Mouse (Mus musculus): ENCODE data around the gene Cpsf4l. TPM values are rescaled to one million over a fixed set of nuclear protein-coding genes. Genes with fewer than 3 reads are reported as not detected.

The Cpsf4l gene
- 0.27 TPM for polyA plus RNA-seq (2017; shearing (Covaris generic))

DNA sequence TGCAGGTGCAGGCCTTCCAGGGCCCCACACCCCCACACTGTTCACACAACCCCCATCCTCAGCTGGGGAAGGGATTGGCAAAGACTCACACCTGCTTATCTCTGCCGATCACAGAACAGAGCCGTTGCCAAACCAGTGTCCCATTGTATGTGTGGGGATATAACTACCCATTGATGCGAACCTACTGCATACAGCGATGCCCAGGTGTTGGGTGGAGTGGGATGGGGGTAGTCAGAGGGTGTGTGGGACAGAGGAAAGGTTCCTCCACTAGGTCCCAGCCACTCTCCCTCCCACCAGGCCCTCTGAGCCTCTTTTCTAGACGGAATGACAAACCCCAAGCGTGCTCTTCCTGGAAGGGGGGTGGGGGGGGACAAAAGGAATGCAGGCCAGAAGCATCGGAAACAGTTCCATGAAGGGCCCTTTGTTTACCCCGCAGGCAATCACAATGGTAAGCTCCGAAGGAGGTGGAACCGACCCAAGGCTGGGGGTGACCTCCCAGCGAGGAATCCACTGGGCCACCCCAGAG lies at the start of gene Cpsf4l:
Cpsf4l (minus strand) TSS at position 287 of the 526 bp plus-strand sequence.

DNA sequence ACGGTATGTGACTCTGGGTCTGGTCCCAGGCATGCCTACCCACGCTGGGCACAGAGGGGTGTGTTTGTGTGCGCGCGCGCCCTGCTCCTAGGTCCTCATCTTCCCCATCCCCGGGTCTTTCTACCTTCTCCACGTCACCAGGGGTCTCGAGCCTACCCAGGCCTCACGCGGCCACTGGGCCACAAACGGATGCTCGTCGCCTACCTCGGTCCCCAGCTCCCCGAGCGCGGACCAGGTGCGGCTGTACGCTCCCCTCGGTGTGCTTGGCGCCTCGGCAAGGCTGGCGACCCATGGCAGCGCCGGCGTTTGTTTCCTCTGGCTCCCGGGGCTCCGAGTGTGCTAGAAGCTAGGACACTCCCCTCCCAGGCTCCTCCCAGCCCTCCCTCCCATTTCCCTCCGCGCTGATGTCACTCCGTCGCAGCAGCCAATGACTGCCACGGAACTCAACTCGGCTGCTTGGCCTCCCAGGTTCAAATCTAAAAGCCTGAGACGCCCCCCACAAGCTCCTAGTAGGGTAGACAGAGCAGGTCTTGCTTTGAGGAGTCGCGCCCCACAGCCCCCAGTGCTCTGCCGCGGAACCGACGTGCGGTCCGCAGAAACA lies 41.8 kb upstream of the Cpsf4l start, which contains the start of gene Cdc42ep4:
Cdc42ep4 (minus strand) TSS at position 398 of the 601 bp plus-strand sequence.

DNA sequence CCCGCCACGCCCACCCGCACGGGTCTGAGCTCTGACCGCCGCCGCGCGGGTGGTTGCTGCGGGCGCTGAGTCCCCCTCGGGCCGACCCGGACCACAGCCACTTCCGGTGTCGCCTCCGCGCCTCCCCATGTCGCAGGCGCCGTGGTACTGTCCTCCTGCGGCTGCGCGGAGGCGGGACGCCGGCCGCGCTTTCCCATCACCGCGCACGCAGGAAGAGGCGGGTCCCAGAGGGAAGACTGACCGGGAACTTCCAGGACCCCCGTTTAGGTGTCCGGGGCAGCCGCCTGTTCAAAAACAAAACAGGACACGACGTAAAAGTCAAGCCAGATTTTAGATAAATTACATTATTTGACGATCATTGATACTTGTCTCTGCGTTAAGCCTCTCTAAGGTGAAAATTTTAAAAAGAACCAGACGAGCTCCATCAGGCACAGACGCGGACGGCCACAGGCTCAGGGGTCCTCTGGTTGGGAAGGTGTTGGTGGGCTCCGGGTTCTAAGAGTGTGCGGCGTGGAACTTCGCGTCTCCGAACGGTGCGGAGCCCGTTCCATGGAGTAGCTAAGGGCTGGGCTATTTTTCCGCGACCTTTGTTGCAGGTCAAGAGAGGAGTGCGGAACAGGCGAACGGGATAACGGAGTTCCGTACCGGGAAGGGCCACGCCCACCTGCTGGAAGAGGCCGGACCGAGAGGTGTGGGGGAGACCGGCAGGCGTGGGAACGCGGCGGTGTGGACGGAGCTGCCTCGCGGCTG lies 25.7 kb downstream of the Cpsf4l start, which contains the start of the genes Fam104a and D11Wsu47e:
Fam104a (minus strand) TSS at position 199 of the 750 bp plus-strand sequence.
D11Wsu47e (plus strand) TSS at position 456 of the 750 bp plus-strand sequence.

DNA sequence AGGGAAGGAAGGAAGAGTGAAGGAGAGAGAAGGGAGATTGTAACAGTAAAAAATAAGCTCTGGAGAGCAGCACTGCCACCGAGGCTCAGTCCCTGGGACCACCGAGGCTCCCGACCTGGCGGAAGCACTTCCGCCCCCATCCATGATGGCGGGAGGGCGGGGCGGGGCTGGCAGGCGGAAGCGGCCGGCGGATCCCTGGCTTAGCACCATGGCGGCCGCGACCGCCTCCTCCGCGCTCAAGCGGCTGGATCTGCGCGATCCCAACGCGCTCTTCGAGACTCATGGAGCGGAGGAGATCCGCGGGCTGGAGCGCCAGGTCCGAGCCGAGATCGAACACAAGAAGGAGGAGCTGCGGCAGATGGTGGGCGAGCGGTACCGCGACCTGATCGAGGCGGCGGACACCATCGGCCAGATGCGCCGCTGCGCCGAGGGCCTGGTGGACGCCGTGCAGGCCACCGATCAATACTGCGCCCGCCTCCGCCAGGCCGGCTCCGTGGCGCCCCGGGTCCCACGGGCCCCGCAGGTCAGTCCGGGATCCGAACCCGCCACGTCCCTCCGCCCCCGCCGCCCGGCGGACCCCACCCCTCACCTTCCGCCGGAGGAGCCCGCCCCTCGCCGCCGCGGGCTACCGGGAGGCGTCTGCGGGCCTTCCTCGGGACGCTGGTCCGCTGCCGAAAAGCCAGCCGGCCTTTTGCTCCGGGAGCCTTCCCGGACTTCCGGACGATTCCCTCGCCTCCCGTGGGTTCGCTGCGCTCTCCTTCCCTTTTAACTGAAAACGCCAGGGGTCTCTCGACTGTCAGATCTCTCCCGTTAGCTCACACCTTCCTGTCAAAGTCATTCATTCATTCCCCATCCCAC lies 60.2 kb downstream of the Cpsf4l start, which contains the start of gene Slc39a11:
Slc39a11 (minus strand) TSS at position 727 of the 858 bp plus-strand sequence.

DNA sequence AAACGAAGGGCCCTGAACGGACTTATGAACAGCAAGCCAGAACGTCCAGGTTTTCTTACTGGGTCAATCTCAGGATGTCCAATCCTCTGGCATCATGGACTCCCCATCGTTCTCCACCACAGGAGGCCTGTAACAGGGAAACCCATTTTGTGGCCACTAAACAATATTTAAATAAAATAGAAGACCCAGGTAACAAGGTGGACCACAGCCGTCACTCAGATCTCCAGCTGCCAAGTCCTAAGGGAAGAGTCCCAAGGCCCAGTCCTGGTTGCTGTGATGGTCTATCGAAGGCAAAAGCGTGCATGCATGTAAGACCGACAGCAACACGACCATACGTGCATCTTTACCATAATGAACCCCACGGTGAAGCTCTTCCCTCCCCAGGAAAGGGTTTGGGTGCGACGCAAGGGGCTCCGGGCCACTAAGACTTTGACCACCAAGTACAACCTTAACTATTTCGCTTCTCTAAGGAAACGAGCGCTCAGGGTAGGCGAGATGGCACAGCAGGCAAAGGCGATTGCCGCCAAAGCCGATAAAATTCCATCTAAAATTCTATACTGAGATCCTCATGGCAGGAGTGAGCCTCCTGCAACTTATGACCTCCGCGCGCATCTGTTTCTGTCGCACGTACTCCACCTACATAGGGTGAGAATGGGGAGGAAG lies 61.0 kb downstream of the Cpsf4l start, which contains the start of gene Cog1:
Cog1 (plus strand) TSS at position 480 of the 663 bp plus-strand sequence.

Other genes starting within 250 kb of the Cpsf4l start
- gene Sstr2, start 90.7 kb downstream of the Cpsf4l start, polyA plus RNA-seq (2017; shearing (Covaris generic)): 0.12 TPM
- 11.8 TPM for gene Cog1, start 60.8 kb downstream of the Cpsf4l start, polyA plus RNA-seq (2017; shearing (Covaris generic))
- gene Slc39a11, start 59.9 kb downstream of the Cpsf4l start, polyA plus RNA-seq (2017; shearing (Covaris generic)): 50.0 TPM
- gene Fam104a, start 25.9 kb downstream of the Cpsf4l start, polyA plus RNA-seq (2017; shearing (Covaris generic)): 12.5 TPM
- 25.4 TPM for gene D11Wsu47e, start 25.6 kb downstream of the Cpsf4l start, polyA plus RNA-seq (2017; shearing (Covaris generic))
- gene Cdc42ep4, start 41.9 kb upstream of the Cpsf4l start, polyA plus RNA-seq (2017; shearing (Covaris generic)): 8.1 TPM

Data from CD4-positive, CD25-positive, alpha-beta regulatory T cell, adult 9 weeks (primary cell).